Mouse (Mus musculus) large intestine, adult 2 months (tissue): ENCODE data around the gene Rhox3g. TPM values are rescaled to one million over a fixed set of nuclear protein-coding genes. Genes with fewer than 3 reads are reported as not detected.
"Not testable (repeated sequence)": the region's sequence is repeated elsewhere in the genome, so short reads cannot be mapped to it uniquely, and the experiment has no call there.

Source experiments
- DNase-seq: peaks from one replicate; pipeline ENCODE4 v3.0.0-alpha.2; 2012; ENCODE audit warnings: low read depth, low spot score
- WGBS: fragments of 180-500 bp; shearing (Covaris S2); methylation state at CpG from one replicate; pipeline ENCODE4 v1.1.7; 2018; 5-methylcytosine and 5-hydroxymethylcytosine counted together
- polyA plus RNA-seq: library from polyadenylated mRNA; depleted of rRNA; stranded (reverse); fragments of >200 nt; gene quantifications from 2 replicates; pipeline ENCODE4 v1.2.3, GENCODE M21; 2012; rRNA removed

The Rhox3g gene
- polyA plus RNA-seq: not detected in 2 replicates

GRCm38 (mm10) chrX:37628512-37628911, at the start of gene Rhox3g:
Gene Rhox3g (minus strand): TSS chrX:37628612.
- 92% methylated on average over 2 of the region's 2 CpGs for WGBS

GRCm38 (mm10) chrX:37673177-37673576, 44.8 kb upstream of the Rhox3g start, which contains the start of gene Rhox2h:
Gene Rhox2h (minus strand): TSS chrX:37673277.
- WGBS: 87% methylated on average over 8 of the region's 8 CpGs
- not testable (repeated sequence) for DNase-seq

More at GRCm38 (mm10) chrX:37628512-37628911, at the start of gene Rhox3g:
- not testable (repeated sequence) for DNase-seq

GRCm38 (mm10) chrX:37668664-37669063, 40.3 kb upstream of the Rhox3g start, which contains the start of gene Rhox3h:
Gene Rhox3h (minus strand): TSS chrX:37668764.
- not testable (repeated sequence) for DNase-seq
- 95% methylated on average over 1 of the region's 3 CpGs for WGBS

GRCm38 (mm10) chrX:37651227-37651626, 22.8 kb upstream of the Rhox3g start, which contains the start of gene Rhox4g:
Gene Rhox4g (minus strand): TSS chrX:37651327.
- 92% methylated on average over 19 of the region's 20 CpGs for WGBS
- not testable (repeated sequence) for DNase-seq

GRCm38 (mm10) chrX:37643370-37643769, 15.0 kb upstream of the Rhox3g start, which contains the start of gene Rhox2g:
Gene Rhox2g (minus strand): TSS chrX:37643470.
- 91% methylated on average over 6 of the region's 6 CpGs for WGBS
- not testable (repeated sequence) for DNase-seq

GRCm38 (mm10) chrX:37607604-37608003, 20.8 kb downstream of the Rhox3g start, which contains the start of gene Rhox4f:
Gene Rhox4f (minus strand): TSS chrX:37607704.
- WGBS: 94% methylated on average over 18 of the region's 19 CpGs
- DNase-seq: not testable (repeated sequence)

- not testable (repeated sequence) for DNase-seq
Observed at GRCm38 (mm10) chrX:37580692-37581091, 47.7 kb downstream of the Rhox3g start, which contains the start of gene Rhox3f. Gene Rhox3f (plus strand): TSS chrX:37580992.

Other genes starting within 250 kb of the Rhox3g start
- gene Rhox3a2, start 248.6 kb downstream of the Rhox3g start, polyA plus RNA-seq: not detected in 2 replicates
- not detected in 2 replicates for gene Rhox4a2, start 237.8 kb downstream of the Rhox3g start, polyA plus RNA-seq
- gene Rhox2b, start 216.5 kb downstream of the Rhox3g start, polyA plus RNA-seq: not detected in 2 replicates
- gene Rhox4b, start 196.1 kb downstream of the Rhox3g start, polyA plus RNA-seq: not detected in 2 replicates
- not detected in 2 replicates for gene Rhox2c, start 174.9 kb downstream of the Rhox3g start, polyA plus RNA-seq
- not detected in 2 replicates for gene Rhox3c, start 170.0 kb downstream of the Rhox3g start, polyA plus RNA-seq
- not detected in 2 replicates for gene Rhox4c, start 148.3 kb downstream of the Rhox3g start, polyA plus RNA-seq
- gene Rhox2d, start 135.2 kb downstream of the Rhox3g start, polyA plus RNA-seq: not detected in 2 replicates
- not detected in 2 replicates for gene Rhox4d, start 114.3 kb downstream of the Rhox3g start, polyA plus RNA-seq
- not detected in 2 replicates for gene Rhox2e, start 98.2 kb downstream of the Rhox3g start, polyA plus RNA-seq
- gene Rhox3e, start 86.6 kb downstream of the Rhox3g start, polyA plus RNA-seq: not detected in 2 replicates
- gene Rhox4e, start 71.2 kb downstream of the Rhox3g start, polyA plus RNA-seq: not detected in 2 replicates
- gene Rhox2f, start 57.2 kb downstream of the Rhox3g start, polyA plus RNA-seq: not detected in 2 replicates
- not detected in 2 replicates for gene Rhox3f, start 47.6 kb downstream of the Rhox3g start, polyA plus RNA-seq
- gene Rhox4f, start 20.9 kb downstream of the Rhox3g start, polyA plus RNA-seq: not detected in 2 replicates
- not detected in 2 replicates for gene Rhox2g, start 14.9 kb upstream of the Rhox3g start, polyA plus RNA-seq
- gene Rhox4g, start 22.7 kb upstream of the Rhox3g start, polyA plus RNA-seq: not detected in 2 replicates
- not detected in 2 replicates for gene Rhox3h, start 40.2 kb upstream of the Rhox3g start, polyA plus RNA-seq
- gene Rhox2h, start 44.7 kb upstream of the Rhox3g start, polyA plus RNA-seq: not detected in 2 replicates
- not detected in 2 replicates for gene Rhox5, start 176.2 kb upstream of the Rhox3g start, polyA plus RNA-seq
- 0.15 TPM in 1 of 2 replicates, not detected in the other for gene Rhox6, start 198.3 kb upstream of the Rhox3g start, polyA plus RNA-seq
- gene Rhox7a, start 203.1 kb upstream of the Rhox3g start, polyA plus RNA-seq: not detected in 2 replicates